Mouse (Mus musculus): ENCODE results near the gene Ttc28.

- TF ChIP-seq CTCF (IDR thresholded peaks at IDR 0.05; ENCODE audit: low read depth) (no peak), EP300 (optimal IDR thresholded peaks at IDR 0.05) (no peak)
These were observed 40.4 kb upstream of the Ttc28 start for GRCm38 (mm10) chr5:110839038-110839677.

Data from stomach, postnatal 0 days (tissue).